Mouse (Mus musculus): ENCODE results near the gene Cmtm2a. TPM values are rescaled to one million over a fixed set of nuclear protein-coding genes. Genes with fewer than 3 reads are reported as not detected.
A peak's percentile ranks its signal among the peaks of the same experiment; 100 is the strongest.
"Not testable (repeated sequence)": the region's sequence is repeated elsewhere in the genome, so short reads cannot be mapped to it uniquely, and the experiment has no call there.

The Cmtm2a gene
- polyA plus RNA-seq, 1 experiment from 2014 or later: not detected

GRCm38 (mm10) chr8:104268368-104268767, 24.6 kb downstream of the Cmtm2a start:
- no peak overlapping the region for H3K4me2 ChIP-seq (replicated peaks)
- no peaks in the 10 kb centered on the region for H3K27me3 ChIP-seq (replicated peaks)
- no peak overlapping the region for H3K4me3 ChIP-seq
- no peaks in the 10 kb centered on the region for H3K9me3 ChIP-seq
- no peak for ATAC-seq (ENCODE audit: low FRiP score, low read depth)
- H3K27ac ChIP-seq: no peak overlapping the region
- H3K4me1 ChIP-seq: no peaks in the 10 kb centered on the region
- no peak overlapping the region for H3K9ac ChIP-seq
- H3K36me3 ChIP-seq: peaks cover 13% of the 10 kb centered on the region; the same call in 1 of the 2 replicates

GRCm38 (mm10) chr8:104264271-104264935, 28.6 kb downstream of the Cmtm2a start:
- not testable (repeated sequence) for H3K4me1 ChIP-seq; H3K27me3 ChIP-seq (replicated peaks); H3K4me2 ChIP-seq (replicated peaks); ATAC-seq (ENCODE audit: low FRiP score, low read depth); H3K4me3 ChIP-seq; H3K9me3 ChIP-seq; H3K9ac ChIP-seq; H3K27ac ChIP-seq
- H3K36me3 ChIP-seq: peaks cover 16% of the 10 kb centered on the region; the same call in 1 of the 2 replicates
- WGBS: 98% methylated on average over 22 of the region's 22 CpGs

GRCm38 (mm10) chr8:104261802-104262201, 31.2 kb downstream of the Cmtm2a start:
- 96% methylated on average over 5 of the region's 5 CpGs for WGBS
- not testable (repeated sequence) for H3K4me1 ChIP-seq; H3K9ac ChIP-seq; H3K4me2 ChIP-seq (replicated peaks); H3K27me3 ChIP-seq (replicated peaks); H3K4me3 ChIP-seq; H3K27ac ChIP-seq; ATAC-seq (ENCODE audit: low FRiP score, low read depth); H3K9me3 ChIP-seq
- H3K36me3 ChIP-seq: peaks cover 38% of the 10 kb centered on the region

GRCm38 (mm10) chr8:104253016-104253415, 40.0 kb downstream of the Cmtm2a start:
- peaks cover 8% of the 10 kb centered on the region for H3K4me1 ChIP-seq
- 91% methylated on average over 3 of the region's 3 CpGs for WGBS
- no peak for ATAC-seq (ENCODE audit: low FRiP score, low read depth)
- no peak overlapping the region for H3K9ac ChIP-seq
- peaks cover 8% of the 10 kb centered on the region for H3K36me3 ChIP-seq
- H3K27ac ChIP-seq: no peak overlapping the region
- no peak overlapping the region for H3K4me2 ChIP-seq (replicated peaks)
- no peak overlapping the region for H3K4me3 ChIP-seq
- no peaks in the 10 kb centered on the region for H3K9me3 ChIP-seq
- no peaks in the 10 kb centered on the region for H3K27me3 ChIP-seq (replicated peaks)

GRCm38 (mm10) chr8:104251461-104251860, 41.5 kb downstream of the Cmtm2a start:
- Histone ChIP-seq H3K36me3 (no peaks in the 10 kb centered on the region), H3K27ac (no peak overlapping the region), H3K4me3 (peak overlapping the region; percentile 52), H3K4me1 (peaks cover 20% of the 10 kb centered on the region), H3K4me2 (replicated peaks) (peak overlapping the region; percentile 66), H3K27me3 (replicated peaks) (no peaks in the 10 kb centered on the region), H3K9ac (peak overlapping the region; percentile 57), H3K9me3 (no peaks in the 10 kb centered on the region)
- ATAC-seq (ENCODE audit: low FRiP score, low read depth): no peak
- 0% methylated on average over 7 of the region's 7 CpGs for WGBS

- peak within 1 kb of the TSS; percentile 66 for H3K4me2 ChIP-seq (replicated peaks)
- no peaks in the 10 kb centered on the region for H3K36me3 ChIP-seq
- no peaks in the 10 kb centered on the region for H3K9me3 ChIP-seq
- ATAC-seq (ENCODE audit: low FRiP score, low read depth): peak; percentile 83
- H3K4me3 ChIP-seq: peak within 1 kb of the TSS; percentile 52
- 4% methylated on average over 41 of the region's 41 CpGs for WGBS
- peaks cover 20% of the 10 kb centered on the region for H3K4me1 ChIP-seq
- H3K27ac ChIP-seq: no peak within 1 kb of the TSS
- H3K27me3 ChIP-seq (replicated peaks): no peaks in the 10 kb centered on the region
- peak within 1 kb of the TSS; percentile 57 for H3K9ac ChIP-seq
Measured at GRCm38 (mm10) chr8:104250439-104251367, 42.3 kb downstream of the Cmtm2a start, which contains the start of gene Cklf. Cklf (plus strand) TSS chr8:104250861.

- 87% methylated on average over 7 of the region's 7 CpGs for WGBS
- no peak overlapping the region for H3K27ac ChIP-seq
- no peaks in the 10 kb centered on the region for H3K9me3 ChIP-seq
- H3K9ac ChIP-seq: no peak overlapping the region
- H3K4me1 ChIP-seq: peaks cover 20% of the 10 kb centered on the region
- H3K27me3 ChIP-seq (replicated peaks): no peaks in the 10 kb centered on the region
- H3K4me3 ChIP-seq: no peak overlapping the region
- peaks cover 9% of the 10 kb centered on the region; the same call in 1 of the 2 replicates for H3K36me3 ChIP-seq
- no peak overlapping the region for H3K4me2 ChIP-seq (replicated peaks)
- no peak for ATAC-seq (ENCODE audit: low FRiP score, low read depth)
Measured at GRCm38 (mm10) chr8:104249442-104249996, 43.5 kb downstream of the Cmtm2a start.

GRCm38 (mm10) chr8:104248276-104248675, 44.7 kb downstream of the Cmtm2a start, which contains the start of gene Tk2:
Tk2 (minus strand) TSS chr8:104248558.
- WGBS: under 1% methylated on average over 28 of the region's 28 CpGs
- H3K4me2 ChIP-seq (replicated peaks): peak within 1 kb of the TSS; percentile 88
- H3K4me3 ChIP-seq: peak within 1 kb of the TSS; percentile 90
- H3K27me3 ChIP-seq (replicated peaks): no peaks in the 10 kb centered on the region
- H3K4me1 ChIP-seq: peaks cover 20% of the 10 kb centered on the region
- H3K9ac ChIP-seq: peak within 1 kb of the TSS; percentile 85
- H3K36me3 ChIP-seq: peaks cover 14% of the 10 kb centered on the region; the same call in 1 of the 2 replicates
- H3K9me3 ChIP-seq: no peaks in the 10 kb centered on the region
- H3K27ac ChIP-seq: no peak within 1 kb of the TSS
- peak; percentile 90 for ATAC-seq (ENCODE audit: low FRiP score, low read depth)

- no peak for ATAC-seq (ENCODE audit: low FRiP score, low read depth)
- Histone ChIP-seq H3K27me3 (replicated peaks) (no peaks in the 10 kb centered on the region), H3K4me2 (replicated peaks) (peak overlapping the region; percentile 88), H3K27ac (no peak overlapping the region), H3K4me1 (peaks cover 20% of the 10 kb centered on the region), H3K36me3 (peaks cover 17% of the 10 kb centered on the region; the same call in 1 of the 2 replicates), H3K9ac (peak overlapping the region; percentile 85), H3K4me3 (peak overlapping the region; percentile 90), H3K9me3 (no peaks in the 10 kb centered on the region)
- 5% methylated on average over 11 of the region's 11 CpGs for WGBS
Measured at GRCm38 (mm10) chr8:104247908-104248275, 45.1 kb downstream of the Cmtm2a start.

- WGBS: 75% methylated on average over 22 of the region's 22 CpGs
- ATAC-seq (ENCODE audit: low FRiP score, low read depth): no peak
- H3K36me3 ChIP-seq: peaks cover 23% of the 10 kb centered on the region; the same call in 1 of the 2 replicates
- peak overlapping the region; percentile 88 for H3K4me2 ChIP-seq (replicated peaks)
- peak overlapping the region; percentile 90 for H3K4me3 ChIP-seq
- no peaks in the 10 kb centered on the region for H3K27me3 ChIP-seq (replicated peaks)
- peaks cover 20% of the 10 kb centered on the region for H3K4me1 ChIP-seq
- no peak overlapping the region for H3K27ac ChIP-seq
- peak overlapping the region; percentile 85 for H3K9ac ChIP-seq
- no peaks in the 10 kb centered on the region for H3K9me3 ChIP-seq
Measured at GRCm38 (mm10) chr8:104247054-104247907, 45.7 kb downstream of the Cmtm2a start.

GRCm38 (mm10) chr8:104246621-104247020, 46.4 kb downstream of the Cmtm2a start:
- H3K27ac ChIP-seq: no peak overlapping the region
- no peaks in the 10 kb centered on the region for H3K9me3 ChIP-seq
- no peak overlapping the region for H3K4me3 ChIP-seq
- 84% methylated on average over 4 of the region's 4 CpGs for WGBS
- no peak overlapping the region for H3K4me2 ChIP-seq (replicated peaks)
- H3K4me1 ChIP-seq: peaks cover 17% of the 10 kb centered on the region
- H3K36me3 ChIP-seq: peaks cover 30% of the 10 kb centered on the region
- no peaks in the 10 kb centered on the region for H3K27me3 ChIP-seq (replicated peaks)
- H3K9ac ChIP-seq: no peak overlapping the region
- ATAC-seq (ENCODE audit: low FRiP score, low read depth): no peak
